Mouse (Mus musculus): ENCODE results near the gene Ddx23.

Gene Ddx23

DNA sequence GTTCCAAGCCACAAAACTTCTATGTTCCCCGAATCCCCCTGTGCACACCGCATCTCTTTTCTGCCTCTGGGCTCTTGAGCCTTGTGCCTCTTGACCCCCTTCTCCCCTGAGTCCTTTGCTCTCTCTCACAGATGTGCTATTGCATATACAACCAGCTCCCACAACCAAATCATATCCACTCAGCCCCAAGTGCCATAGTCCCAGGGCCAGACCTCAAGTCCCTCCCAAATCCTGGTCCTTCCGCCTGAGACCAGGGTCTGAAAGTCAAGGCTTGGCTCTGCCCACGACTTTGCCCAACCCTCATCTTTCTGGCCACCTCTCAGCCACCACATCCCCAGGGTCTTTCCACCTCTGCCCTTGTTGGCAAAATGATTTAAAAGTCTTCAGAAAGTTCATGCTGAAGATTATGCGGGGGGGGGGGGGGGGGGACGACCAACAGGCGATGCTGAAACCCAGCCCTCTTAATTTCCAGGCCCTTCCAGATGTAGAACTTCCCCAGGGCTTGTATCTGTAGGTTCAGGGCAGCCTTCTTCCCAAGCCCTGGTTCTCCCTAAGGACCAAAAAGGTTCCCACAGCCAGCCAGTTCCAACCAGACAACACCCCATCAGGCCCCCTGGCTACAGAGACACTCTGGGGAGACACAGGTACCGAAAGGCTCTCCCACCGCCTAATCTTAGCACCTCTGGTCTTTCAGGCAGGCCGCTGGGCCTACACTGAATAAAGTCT, 54.5 kb downstream of the Ddx23 start:
- peak; percentile 16 for DNase-seq (ENCODE audit: extremely low spot score)

- no peak for DNase-seq (ENCODE audit: extremely low spot score)
These were observed 55.1 kb downstream of the Ddx23 start for GRCm38 (mm10) chr15:98607557-98607956.

DNA sequence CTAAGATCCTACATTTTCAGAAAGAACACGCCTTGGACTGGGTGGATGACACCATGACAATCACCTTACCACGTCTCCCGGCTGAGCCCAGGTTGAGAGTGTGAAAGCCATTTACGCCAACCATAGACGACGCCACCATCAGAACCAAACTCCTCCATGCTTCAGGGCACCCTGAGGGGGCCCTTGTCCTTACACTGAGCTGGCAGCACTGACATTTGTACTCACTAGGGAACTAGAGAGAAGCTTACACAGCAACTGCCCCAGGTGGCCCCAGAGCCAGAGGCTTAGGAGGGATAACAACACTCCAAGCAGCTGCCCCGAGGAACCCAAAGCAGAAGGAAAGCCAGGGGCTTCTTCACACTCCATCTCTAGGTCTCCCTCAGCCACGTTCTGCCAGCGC, 56.0 kb downstream of the Ddx23 start:
- DNase-seq (ENCODE audit: extremely low spot score): no peak

- no peak for DNase-seq (ENCODE audit: extremely low spot score)
These were observed 56.6 kb downstream of the Ddx23 start for GRCm38 (mm10) chr15:98606051-98606536.

GRCm38 (mm10) chr15:98604041-98604575, 58.6 kb downstream of the Ddx23 start:
- DNase-seq (ENCODE audit: extremely low spot score): no peak

GRCm38 (mm10) chr15:98602921-98603458, 59.7 kb downstream of the Ddx23 start:
- DNase-seq (ENCODE audit: extremely low spot score): no peak

GRCm38 (mm10) chr15:98602191-98602881, 60.4 kb downstream of the Ddx23 start:
- no peak for DNase-seq (ENCODE audit: extremely low spot score)

DNA sequence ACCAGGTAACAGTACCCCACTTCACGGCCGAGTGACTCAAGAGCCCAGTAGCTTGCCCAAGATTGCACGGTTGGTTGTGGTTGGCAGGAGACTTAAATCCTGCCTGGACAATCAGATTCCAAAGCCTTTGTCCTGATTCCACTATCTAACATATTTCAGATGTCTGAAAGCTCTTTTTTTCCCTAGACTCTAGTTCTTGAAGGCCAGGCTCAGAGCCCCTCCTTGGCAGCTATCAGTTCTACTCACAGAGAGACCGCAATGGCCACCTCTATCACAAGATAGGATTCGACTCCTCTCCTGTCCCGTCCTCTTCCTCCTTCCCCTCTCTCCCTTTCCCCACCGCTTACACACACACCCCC, 60.9 kb downstream of the Ddx23 start:
- DNase-seq (ENCODE audit: extremely low spot score): no peak

DNA sequence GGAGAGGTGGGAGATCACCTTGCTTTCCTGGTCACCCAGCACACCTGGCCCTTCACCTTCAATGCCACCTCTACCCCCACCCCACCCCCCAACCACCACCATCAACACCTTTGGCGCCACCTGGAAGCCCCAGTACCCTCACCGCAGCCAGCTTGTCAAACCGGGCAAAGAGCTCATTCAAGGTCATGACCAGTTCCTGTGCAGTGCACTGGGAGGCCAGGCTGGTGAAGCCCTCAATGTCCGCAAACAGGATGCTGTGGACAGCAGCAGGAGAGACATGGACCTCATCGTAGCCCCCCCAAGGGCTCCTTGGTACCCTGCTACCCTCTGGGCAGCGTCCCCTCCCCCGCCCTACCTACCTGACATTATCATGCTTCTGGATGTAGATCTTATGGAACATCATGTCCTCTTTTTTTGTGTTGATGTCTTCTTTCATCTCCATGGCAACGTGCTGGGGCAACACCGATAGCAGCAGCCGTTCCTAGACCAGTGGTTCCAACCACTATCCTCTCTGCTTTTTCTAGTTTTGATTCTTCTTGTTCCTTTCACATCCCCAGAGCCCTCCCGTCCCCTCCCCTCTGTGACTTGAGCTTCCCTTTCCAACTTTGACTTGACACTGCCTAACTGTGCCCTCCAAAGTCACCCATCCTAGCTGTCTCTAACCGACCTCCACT, 62.5 kb downstream of the Ddx23 start:
- no peak for DNase-seq (ENCODE audit: extremely low spot score)

DNA sequence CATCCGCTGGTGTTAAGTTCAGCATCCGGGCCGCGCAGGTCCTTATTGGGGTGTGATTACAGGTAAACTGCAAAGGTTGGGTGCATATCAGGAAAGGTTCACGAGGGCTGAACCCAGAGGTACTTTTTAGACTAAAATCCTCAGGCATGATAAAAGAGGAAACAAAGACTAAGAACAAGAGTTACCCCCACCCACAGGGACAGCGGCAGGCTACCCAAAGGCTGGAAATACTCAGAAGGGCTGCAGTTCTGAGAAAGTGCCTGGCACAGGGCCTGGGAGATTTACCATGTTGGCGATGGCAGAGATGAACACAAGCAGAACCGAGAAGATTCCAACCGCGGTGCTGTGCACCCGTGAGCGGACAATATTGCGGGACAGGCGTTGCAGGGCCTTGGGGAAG, 66.1 kb downstream of the Ddx23 start:
- DNase-seq (ENCODE audit: extremely low spot score): no peak

Data from embryo, embryonic 9.5 days (tissue).